Mouse (Mus musculus) bone marrow macrophage, adult 2 months (primary cell): Measurements from ENCODE around the gene Mfsd4b1.

Source experiments
- CTCF ChIP-seq: IDR thresholded peaks from 2 replicates; pipeline ENCODE4 v1.5.1; 2012; ENCODE audit warnings: low read depth, mild to moderate bottlenecking, low read length, moderate library complexity
- POLR2A ChIP-seq: IDR thresholded peaks from 2 replicates; pipeline ENCODE4 v1.6.1; 2012; ENCODE audit warnings: mild to moderate bottlenecking, low read depth, low read length, borderline replicate concordance

GRCm38 (mm10) chr10:40028091-40028490, 3.0 kb upstream of the Mfsd4b1 start:
- TF ChIP-seq POLR2A: no peak
- TF ChIP-seq CTCF: no peak
